Mouse (Mus musculus) cerebellum, adult 9-10 months (tissue): Measurements from ENCODE around the gene Sema3g.

Experiments
- DNase-seq: peaks from one replicate; pipeline ENCODE4 v3.0.0; 2022

Sema3g gene

DNA sequence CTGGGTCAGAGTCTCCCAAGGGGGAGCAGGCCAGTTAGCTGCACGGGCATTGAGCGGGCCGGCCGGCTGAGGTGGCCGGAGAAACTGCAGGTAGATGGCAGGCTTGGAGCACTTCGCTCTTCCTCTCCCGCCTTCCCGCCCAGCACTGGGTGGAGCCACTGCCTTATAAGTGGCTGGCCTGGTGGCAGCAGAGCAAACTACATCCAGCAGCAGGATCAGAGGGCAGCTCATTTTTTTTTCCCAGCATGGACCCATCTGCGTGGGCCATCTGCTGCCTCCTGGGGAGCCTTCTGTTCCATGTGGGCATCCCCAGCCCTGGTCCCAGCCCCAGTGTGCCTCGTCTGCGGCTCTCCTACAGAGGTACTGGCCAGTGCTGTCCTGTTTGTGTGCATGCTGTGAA lies at the start of gene Sema3g:
Gene Sema3g (plus strand): TSS at position 195 of the 400 bp plus-strand sequence.
- DNase-seq, result peak; percentile 86

DNA sequence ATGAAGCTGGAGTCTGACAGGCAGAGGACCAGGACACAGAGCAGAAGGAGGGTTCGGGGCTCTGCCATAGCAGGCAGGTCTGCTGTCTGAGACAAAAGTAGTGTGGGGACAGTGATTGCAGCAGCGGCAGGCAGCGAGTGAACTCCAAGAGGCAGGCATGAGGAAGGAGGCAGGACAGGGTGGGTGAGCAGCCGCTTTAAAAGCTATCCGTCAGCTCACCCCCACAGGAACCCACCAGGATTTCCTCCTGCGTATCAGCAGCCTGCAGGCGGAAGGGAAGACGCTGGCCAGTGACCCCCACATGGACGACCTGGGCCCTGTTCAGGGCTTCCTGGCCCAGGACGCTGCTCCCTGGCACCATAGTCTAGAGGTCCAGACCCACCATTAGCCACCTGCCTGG lies 49.2 kb upstream of the Sema3g start, which contains the start of gene Stab1:
Gene Stab1 (minus strand): TSS at position 217 of the 400 bp plus-strand sequence.
- DNase-seq, result no peak

DNA sequence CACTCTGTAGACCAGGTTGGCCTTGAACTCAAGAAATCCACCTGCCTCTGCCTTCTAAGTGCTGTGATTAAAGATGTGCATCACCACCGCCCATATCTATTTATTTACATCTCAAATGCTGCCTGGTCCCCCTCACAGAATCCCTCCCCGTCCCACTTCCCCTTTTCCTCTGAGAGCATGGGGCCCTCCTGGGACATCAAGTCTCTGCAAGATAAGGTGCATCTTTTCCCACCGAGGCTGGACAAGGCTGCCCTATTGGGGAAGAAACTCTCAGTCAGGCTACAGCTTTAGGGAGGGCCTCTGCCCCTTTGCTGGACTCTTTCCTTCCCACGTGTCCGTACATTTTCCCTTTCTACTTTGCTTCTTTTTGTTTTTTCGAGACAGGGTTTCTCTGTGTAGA lies 48.2 kb upstream of the Sema3g start:
- no peak for DNase-seq

DNA sequence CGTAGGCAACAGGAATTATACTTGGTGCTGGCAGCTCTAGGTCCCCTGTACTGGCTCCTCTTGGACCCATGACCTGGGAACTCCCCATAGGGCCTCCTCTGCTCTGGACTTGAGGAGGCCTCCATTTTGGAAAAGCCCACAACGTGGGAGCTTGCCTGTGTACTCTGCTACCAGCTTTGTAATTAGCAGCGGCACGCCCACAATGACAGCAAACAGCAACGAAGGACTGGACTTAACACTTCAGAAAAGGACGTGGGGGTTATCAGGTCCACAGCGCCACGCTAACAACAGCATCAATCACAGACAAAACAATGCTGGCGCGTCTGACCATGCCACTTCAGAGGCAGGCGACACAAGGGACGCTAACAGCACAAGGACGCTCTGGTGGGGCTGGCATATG lies 46.7 kb upstream of the Sema3g start:
- no peak for DNase-seq

DNA sequence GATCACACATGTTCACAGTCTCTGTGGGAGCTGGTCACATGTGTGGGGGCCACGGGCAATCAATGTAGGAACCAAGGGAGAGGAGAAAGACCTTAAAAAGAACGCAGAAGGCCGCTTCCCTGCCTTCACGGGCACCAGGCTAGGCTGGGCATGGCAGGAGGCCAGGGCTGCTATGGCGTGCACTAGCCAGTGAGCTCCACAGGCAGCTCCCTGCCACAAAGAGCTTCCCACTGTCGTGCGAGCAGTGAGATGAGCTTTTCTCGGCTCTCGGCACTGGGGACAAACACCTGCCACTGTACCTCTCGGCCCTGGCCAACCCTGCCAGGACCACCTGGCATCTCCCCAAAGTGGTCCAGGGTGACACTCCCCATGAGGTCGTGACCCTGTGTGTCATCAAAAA lies 46.3 kb upstream of the Sema3g start:
- DNase-seq, result peak; percentile 76

DNA sequence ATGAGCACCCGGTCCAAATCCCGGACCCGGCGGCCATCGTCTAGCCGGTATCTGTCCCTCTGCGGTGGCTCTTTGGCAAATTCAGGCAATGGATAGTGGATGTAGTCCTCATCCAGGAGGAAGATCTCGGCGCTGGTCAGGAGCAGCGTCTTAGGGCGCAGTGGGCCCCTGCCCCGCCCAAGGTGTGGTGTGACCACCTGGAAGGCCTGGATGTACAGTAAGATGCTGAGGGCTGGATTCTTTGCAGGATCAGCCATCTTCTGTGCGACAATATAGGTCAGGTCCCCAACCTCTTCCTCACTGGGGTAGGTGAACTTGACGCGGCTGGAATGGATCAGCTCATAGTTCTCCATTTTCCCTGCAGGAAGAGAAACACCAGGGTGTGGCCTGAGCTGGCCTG lies 45.8 kb upstream of the Sema3g start:
- no peak for DNase-seq

DNA sequence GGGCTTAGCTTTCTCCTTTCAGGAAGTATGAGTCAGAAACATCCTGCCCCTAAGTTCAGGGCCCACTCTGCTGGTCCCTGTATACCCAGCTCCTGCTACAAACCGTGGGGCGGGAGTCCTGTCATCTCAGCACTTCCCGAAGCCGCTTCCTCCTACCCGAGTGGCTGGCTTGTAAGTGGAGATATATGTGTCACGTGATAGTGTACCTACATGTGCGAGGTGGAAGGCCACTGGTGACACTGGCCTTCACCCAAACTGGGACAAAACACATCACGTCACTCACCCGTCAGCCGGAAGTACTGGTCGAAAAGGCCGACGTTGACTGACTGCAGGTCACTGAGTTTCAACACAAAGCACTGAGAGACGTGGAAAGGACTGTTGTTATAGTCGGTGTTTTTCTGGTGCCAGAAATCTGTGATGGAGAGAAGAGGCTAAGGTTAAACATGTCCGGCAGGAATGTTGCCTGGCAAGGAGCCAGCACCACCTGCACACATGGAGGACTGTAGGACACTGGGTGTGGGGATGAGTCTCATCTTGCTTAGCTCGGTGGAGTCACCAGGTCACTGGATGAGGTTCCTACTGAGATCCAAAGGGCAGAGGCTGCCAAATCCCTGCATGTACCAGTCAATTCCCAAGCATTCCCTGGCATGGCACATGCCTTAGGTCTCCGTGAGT lies 44.7 kb upstream of the Sema3g start:
- peak; percentile 74 for DNase-seq

DNA sequence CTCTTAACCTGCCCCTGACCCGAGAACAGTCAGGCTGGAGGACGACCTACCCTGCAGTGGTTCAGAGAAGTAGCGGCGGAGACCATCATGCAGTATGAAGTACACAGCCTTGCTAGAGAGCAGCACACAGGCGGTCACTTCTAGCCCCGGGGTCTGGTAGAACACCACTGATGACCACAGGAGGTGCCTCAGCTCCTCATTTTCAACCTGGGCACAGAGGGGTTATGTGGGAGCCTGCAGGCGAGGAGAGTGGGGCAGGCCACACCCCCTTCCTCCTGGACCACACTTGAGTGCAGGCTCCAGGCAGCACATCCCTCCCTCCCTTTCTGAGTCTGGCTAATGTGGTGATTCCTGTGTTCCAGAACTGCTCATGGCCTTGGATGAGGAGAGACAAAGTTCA lies 44.1 kb upstream of the Sema3g start:
- no peak for DNase-seq

DNA sequence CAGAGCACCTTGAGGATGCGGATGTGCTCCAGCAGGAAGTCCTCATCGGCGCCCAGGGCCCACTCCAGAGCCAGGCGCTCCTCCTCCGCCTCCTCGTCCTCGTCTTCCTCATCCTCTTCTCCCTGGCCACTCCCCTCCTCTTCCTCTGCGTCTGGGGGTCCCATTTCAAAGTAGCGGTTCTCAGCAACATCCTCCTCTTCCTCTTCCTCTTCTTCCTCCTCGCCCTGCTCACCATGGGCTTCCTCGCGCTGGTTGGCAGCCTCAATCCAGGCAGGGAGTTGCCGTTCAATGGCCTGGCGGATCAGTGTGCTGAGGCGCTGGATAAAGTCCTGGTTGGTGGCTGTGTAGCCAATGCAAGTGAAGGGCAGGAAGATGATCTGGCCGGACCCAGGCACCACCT lies 40.4 kb upstream of the Sema3g start:
- no peak for DNase-seq

DNA sequence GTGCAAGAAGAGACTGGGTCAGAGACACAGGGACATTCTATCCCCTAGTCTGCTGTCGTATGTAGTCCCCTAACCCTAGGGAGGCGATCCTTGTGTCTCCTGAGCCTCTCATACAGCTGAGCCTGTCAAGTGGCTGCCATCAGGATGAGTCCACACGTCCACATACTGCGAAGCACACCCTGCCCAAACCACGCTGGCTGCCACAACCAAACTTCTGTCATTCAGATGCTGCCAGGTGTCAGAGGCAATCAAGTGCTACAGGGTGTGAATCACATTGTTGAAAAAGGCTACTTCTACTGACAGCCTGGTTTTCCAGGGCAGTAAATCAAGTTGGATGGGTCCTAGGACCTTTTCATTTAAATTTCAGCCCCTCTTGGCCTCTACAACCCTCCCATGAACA lies 39.9 kb upstream of the Sema3g start:
- no peak for DNase-seq

DNA sequence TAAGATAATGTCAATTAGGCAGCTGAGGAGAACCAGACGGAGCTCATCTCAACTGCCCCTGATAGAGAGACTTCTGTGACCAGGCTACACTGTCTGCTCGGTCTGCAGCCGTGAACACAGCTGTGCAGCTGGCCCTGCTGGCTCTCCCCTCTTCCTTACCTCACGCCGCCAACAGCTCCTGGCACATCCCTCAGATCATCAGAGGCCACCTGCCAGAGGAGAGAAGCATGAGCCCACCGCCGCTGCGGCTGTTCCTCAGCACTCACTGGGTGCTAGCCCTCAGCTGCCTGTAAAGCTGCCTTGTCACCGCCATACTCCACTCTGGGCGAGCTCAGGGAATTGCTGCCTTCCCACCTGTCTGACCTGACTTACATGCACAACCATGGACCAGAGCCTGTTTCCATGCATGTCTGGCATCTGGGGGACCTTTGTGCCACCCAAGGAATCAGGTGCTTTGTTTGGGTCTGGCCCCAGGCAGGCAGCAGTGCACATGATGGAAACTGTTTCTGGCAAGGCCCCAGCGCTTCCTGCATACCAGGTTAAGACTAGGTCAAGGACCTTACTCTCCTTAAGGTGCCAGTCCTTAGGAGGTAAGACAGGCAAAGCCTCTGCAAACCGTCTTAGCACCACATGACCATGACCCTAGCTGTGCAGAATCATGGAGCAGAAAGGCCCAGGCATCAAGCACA lies 37.8 kb upstream of the Sema3g start:
- no peak for DNase-seq

DNA sequence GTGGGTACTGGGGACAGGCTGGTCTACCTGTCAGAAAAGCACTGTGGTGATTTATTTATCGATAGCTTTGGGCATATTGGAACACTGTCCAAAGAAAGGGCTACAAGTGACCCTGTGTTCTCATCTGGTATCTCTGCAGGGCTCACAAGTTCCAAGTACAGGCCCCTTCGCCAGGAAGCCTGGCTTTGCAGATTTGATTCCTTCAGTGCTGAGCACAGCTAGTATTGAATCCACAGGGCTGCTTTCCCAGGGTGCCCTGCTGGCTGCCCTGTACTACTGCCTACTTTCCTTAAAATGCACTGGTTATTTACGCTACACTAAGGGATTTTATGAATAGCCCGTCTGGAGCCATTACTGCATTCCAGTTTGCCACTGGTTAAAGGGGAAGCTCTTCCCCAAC lies 36.1 kb upstream of the Sema3g start:
- DNase-seq, result no peak

DNA sequence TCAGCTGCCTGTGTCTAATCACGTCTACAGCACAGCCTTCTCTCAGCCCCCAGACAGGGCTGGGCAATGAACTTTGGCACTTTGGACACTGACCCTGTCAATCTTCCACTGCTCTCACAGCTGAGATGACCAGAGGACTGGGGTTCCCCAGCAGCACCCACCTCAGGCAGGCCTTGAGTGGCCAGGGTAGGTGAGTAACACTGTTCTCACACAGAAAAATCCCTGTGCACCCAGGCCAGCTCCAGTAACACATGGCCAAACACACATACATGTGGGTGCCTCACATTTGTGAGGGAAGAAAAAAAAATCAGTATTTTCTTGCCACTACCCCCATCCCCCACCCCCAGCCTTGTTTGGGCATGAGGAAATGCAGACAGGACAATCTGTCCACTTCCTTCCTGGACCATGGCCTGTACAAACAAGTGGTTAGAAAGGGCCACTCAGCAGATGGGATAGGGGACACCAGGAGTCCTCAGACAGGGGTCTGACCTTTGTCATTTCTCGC lies 34.8 kb upstream of the Sema3g start:
- no peak for DNase-seq

DNA sequence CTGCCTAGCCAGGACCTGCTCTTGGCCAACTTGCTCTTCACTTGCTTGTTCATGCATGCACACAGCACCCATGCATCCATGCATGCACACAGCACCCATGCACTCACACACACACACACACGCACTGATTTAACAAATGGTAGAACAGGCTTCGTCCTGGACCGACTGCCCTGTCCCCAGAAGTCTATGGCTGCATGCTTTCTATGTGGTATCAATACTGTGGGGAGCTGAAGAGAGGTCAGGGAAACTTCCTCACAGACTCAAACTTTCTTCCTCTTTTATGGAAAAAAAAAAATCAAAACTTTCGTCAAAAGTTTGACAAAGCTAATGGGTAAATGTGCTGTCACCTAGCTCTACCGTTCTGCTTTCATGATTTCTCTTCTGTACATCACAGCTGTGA lies 34.1 kb upstream of the Sema3g start:
- DNase-seq, result no peak

DNA sequence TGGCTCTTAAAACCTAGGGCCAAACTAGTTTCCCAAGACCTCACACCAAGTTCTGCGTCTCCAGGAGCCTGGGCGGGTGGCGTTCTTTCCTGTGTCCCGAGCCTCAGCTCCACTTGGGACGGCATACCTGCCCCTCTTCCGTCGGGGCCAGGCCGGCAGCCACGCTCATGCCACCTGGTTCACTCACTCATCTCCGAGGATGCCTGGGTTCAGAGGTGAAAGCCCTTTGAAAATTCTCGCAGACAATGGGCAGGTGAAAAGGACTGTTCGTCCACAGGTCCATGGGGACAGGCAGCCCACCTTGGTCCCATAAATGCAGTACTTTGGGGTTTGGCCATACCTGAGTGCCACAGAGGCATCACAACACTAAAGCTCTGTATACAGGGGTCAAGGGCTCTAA lies 33.5 kb upstream of the Sema3g start:
- no peak for DNase-seq

DNA sequence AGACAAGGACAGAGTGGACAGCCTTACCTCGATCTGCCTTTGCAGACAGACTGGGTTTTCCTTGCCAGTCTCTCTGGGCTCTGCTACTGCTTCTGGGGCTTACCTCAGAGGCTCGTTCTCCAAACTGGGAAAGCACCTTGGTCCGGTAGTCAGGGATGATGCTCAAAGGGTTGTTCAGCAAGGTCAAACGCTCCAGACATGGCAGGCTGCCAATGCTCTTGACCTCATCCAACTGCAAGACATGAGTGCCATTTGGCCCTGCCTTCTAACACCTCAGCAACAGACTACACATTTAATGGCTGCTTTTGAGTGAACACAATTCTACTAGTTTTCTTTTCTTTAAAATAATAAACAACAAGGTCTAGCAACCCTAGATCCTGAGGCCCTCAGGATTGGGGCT lies 31.0 kb upstream of the Sema3g start:
- DNase-seq, result no peak

DNA sequence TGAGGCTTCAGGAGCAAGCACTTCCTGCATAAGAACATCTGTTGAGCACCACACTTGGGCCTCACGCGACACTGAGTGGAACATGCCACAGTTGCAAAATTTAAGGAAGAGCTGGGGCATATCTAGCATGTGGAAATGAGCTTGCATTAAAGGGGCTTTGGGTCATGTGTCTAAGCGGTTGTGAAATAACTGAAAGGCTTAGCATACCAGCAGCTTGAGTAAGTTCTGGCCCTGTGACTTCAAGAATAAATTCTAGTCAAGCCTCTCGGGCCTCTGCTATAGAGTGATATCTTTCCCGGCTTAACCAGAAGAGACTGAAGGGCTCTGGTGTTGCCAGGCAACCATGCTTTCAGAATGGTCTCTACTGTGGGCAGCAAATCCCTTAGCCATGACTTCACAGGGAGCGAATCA lies 28.9 kb upstream of the Sema3g start:
- DNase-seq, result no peak

DNA sequence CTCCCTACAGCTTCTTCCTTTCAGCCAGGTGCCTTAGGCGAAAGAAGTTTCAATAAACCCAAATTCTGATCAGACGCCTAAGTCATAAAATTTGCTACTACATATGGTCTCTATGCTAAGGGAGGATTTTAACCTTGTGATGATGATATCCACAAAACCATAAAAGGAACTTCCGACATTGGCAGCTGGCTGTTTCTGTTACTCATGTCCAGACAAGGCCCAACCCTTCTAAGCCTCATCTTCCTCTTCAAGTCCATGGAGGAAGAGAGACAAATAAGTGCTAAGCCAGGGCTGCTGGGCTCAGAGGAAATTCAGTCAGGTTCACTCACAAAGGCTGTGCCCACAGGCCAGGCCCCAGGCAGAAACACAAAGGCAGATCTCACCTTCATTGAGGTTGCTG lies 28.3 kb upstream of the Sema3g start:
- DNase-seq, result no peak

DNA sequence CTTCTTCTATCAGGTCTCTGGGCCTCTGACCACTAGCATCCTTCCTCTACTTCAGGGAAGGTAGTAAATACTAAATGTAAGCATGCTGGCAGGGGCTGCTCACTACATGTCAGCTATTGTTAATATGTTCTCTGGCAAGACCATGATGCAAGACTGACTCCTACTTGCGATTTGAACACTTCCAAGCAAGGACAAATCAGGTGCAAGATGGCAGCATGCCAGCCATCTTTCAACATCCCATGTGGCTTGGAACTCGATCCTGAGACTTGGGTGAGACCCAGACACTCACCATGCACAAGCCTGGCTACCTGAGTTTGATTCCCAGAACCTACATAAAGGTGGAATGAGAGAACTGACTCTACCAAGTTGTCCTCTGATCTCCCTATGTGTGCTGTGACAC lies 25.7 kb upstream of the Sema3g start:
- DNase-seq, result no peak

DNA sequence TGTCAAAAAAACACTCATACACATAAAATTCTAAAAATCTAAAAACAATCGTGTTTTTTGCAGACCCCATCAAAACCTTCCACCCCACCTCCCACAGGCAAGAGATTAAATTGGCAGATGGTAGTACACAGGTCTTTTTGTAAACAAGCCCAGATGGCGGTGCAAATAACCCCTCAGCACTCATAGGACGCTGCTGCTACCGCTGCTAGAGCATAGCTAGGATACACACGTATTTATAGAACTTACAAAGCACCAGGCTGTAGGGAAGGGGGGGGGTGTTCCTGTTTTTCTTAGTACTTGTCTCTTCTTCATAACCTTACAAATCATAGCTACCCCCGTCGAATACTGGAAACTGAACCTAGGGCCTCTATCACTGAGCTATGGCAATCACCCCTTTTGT lies 23.9 kb upstream of the Sema3g start:
- no peak for DNase-seq

DNA sequence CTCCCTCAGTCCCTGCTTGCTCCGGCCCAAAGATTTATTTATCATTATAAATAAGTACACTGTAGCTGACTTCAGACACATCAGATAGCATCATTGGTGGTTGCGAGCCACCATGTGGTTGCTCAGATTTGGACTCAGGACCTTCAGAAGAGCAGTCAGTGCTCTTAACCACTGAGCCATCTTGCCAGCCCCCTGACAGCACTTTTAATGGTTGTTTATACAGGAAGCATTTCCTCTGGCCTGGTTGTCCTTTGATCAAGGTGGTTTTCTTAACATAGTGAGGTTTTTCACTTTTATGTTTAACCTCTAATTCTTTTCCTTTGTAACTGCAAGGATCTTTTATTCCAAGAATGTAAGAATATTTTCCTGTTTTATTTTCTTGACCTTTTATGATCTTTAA lies 23.2 kb upstream of the Sema3g start:
- no peak for DNase-seq

DNA sequence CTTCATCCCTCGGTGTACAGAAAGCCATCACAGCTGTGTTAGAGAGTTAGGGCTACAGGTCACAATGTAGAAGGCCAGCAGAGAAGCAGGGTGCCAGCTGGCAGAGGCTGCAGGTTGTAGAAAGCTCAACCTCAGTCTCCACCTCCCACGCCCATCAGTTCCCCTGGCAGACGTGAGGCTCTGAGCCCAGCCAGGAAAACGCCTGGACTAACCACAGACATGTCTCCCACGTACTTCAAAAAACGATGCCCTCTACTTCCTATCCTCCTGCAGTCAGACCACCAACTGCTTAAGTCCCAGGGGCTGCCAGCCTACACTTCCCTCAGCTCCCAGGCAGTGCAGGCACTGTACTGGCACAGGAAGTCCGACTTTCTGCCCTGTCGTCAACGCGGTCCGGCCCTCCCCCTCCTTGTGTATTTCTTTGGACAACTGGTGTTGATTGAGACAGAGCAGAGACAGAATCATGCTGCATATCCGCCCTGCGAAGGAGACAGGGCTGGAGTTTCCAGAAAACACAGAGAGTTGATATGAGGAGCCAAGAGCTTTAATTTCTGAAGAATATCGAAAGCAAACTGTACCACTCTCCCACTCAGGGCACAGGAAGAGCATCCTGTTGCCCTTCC lies 22.7 kb upstream of the Sema3g start:
- peak; percentile 75 for DNase-seq

DNA sequence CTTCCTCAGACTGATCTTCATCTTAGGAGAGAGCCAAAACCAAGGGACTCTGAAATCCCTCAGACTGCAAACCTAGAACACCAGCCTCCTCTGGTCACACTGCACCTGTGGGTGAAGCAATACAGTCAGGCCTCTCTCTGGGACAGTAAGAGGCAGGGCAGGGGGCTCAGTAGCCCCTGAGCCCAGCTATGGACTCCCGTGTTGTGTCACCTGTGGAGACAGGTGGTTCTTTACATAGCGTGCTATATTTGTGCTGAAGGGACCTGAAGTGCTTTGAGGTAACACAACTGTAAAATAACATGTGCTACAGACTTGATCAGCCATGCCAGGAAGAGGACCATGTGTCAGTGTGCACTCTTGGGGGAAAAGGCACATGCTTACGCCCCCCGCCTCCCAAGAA lies 22.1 kb upstream of the Sema3g start:
- DNase-seq, result no peak

DNA sequence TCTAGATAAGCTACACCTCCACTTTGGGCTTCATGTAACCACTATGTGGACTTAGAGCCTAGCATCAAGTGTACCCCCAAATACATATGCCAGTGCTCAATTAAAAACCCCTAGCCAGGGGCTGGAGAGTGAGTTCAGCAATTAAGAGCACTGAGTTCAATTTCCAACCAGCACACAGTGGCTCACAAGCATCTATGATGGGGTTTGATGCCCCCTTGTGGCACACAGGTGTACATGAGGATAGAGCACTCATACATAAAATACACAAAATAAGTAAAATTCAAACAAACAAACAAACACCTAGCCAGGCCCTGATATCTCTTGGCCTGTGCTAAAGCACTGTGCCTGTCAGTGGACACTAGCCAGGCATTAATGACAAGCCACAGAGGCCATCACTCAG lies 21.7 kb upstream of the Sema3g start:
- peak; percentile 72 for DNase-seq
